Mouse (Mus musculus) ovary, postnatal 36 days (tissue): ENCODE measurements at regions not wholly inside any gene's neighbourhood (a gene's known extent, or its start where the extent isn't known, plus 50 kb on each side); places are given as distances from the start of the nearest gene placed in this dataset.

ENCODE experiments used
- DNase-seq: peaks from one replicate; pipeline ENCODE4 v3.0.0; 2022; ENCODE audit warnings: low spot score, mixed read lengths

GRCm38 (mm10) chr13:97652279-97652678, 108.2 kb downstream of the Gm10260 start:
- no peak for DNase-seq

- no peak for DNase-seq
These were observed 108.7 kb downstream of the Gm10260 start for GRCm38 (mm10) chr13:97651761-97652160.

GRCm38 (mm10) chr13:97651176-97651575, 109.3 kb downstream of the Gm10260 start:
- no peak for DNase-seq

DNA sequence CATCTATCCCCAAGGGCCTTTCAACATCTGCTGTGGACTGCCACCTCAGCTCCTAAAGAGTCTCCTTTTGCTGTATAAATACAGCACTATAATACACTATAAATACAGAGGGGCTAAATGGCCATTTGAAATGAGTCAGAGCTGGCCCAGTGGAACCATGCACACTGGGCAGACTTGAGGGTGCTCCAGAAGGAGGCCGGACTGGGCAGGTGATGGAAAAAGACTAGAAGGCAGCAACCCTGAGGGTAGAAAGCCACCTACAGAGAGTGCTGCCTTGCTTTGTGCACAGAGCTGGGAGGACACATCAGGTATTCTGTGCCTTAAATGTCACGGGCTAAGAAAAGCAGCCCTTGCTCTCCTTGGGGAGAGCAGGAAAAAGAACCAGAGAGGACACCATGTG, 110.2 kb downstream of the Gm10260 start:
- no peak for DNase-seq

DNA sequence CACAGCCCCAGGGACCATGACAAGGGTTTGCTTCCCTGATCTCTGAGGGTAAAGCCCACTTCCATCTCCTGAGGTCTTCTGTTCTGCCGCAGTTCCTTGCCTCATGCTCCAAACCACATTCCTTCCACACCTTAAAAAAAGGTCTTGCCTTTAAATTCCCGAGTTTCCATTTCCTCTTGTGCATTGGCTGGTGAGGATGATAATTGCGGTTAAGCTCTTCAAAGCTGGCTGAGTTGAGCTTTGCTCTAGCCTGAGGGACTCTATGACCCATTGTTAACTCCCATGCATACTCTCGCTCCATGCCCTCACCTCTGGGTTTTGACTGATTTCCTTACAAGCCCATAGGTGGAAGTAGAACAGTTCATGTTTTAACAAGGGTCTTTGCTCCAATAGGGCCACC, 112.9 kb downstream of the Gm10260 start:
- DNase-seq, result no peak

DNA sequence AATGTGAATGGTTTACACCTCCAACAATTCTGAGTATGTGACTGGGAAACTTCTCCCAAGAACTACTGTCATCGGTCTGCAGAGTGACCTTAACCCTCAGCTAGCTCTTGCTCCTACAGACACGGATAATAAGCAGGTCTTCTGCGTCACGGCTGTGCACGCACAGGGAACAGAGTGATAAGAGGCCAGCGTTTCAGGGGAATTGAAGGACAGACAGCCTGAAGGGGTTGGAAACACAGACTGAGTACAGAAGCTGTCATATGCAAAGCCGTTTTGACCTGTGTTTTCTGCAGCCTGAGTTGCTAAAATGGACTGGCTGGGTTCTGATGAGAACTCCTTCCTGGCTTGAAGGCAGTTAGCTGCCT, 114.4 kb downstream of the Gm10260 start:
- DNase-seq, result no peak

DNA sequence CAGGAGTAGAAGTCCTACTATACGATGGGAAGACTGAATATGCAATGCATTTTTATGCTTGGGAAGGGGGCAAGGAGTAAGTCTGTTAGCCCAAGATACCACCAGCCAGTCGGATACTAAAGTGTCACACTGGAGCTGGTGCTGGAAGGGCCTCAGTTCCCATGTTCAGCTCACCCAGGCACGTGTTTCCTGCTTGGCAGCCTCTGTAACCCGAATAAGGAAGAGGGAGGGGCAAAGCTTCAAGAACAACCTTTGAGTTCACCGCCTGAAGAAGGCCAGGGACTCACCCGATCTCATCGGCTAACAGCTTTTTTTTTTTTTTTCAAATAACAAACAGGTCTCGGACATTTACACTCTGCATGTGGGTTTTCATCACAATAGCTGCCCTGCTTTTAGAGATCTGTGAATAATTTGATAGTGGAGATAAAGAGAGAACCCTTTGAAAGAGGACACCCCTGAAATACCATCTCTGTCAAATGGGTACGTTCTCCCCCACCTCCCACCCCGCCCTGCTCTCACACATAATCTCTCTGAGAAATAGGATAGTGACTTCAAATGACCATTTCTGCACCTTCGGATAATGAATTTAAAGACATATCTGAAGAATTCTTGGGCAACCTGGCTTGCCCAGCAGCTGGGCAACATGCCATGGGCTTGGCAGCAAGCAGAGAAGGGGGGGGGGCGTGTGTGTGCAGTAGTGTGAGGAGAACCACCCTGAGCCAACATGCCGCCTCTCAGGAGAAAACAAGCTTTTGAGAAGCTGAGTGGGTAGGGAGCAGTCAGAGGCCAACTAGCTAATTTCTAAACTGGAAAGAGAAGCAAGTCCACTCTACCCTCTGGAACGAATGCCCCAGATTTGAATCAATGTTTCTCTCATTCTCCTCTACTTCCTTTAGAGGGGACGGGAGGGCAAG, 115.1 kb downstream of the Gm10260 start:
- peak; percentile 39 for DNase-seq

GRCm38 (mm10) chr13:97640236-97640635, 120.2 kb downstream of the Gm10260 start:
- DNase-seq, result no peak

DNA sequence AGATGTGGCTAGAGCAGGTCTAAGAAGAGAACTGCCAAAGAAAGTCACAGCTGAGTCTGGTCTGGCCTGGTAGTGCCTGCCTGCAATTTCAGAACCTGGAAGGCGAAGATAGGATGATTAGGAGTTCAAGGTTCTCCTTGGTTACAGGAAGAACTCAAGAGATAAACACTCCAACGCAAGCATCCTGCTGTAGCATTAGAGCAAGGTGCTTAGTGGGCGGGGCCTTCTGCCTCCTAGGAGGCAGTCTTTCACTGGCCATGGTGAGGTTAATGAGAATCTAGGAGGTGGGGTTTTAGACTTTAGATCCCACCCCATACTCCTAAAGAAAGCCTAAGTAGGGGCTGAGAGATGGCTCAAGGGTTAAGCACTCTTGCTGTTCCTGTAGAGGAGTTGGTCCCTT, 120.8 kb downstream of the Gm10260 start:
- DNase-seq, result no peak

GRCm38 (mm10) chr13:97638457-97639088, 121.9 kb downstream of the Gm10260 start:
- no peak for DNase-seq

DNA sequence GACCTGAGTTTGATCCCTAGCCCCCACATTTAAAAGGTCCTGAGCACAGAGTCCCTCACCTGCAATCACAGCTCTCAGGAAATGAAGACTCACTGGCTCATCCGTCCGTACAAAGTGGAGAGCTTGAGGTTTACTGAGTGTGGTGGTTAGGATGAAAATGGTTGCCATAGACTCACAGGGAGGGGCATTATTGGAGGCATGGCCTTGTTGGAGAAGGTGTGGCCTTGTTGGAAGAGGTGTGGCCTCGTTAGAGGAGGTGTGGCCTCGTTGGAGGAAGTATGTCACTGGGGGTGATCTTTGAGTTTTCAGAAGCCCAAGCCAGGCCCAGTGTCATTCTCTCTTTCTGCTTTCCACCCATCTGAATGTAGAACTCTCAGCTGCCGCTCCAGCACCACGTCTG, 122.9 kb downstream of the Gm10260 start:
- DNase-seq, result no peak

DNA sequence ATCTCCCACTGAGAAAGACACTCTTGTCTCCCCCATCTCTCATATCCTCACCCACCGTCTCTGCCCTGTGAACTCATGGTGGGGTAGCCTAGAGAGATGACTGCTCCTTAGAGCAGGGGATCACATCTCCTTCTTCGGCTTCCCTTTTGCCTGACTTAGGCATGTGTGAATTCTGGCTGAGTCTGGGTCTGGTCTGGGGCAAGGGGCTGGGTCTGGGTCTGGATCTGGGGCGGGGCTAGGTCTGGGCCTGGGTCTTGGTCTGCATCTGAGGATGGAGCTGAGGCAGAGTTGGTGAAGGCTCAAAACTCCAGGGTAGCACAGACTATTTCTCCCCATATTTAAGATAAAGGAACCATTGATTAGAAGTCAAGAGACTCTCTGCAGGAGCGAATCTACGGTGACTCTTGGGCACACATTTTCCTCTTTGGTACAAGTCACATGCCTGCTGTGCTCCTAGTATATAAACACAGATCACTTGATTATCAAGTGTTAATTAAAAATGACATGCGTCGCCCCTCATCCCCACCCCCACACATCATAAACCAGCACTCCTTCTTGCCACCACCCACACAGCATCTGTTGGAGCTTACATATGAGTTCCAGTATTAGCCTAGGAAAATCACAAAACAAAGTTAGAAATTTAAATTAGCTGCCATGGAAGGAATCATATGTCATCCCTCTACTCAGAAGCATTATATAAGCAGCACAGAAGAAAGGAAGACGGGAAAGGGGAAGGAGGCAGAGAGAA, 126.2 kb downstream of the Gm10260 start:
- no peak for DNase-seq

DNA sequence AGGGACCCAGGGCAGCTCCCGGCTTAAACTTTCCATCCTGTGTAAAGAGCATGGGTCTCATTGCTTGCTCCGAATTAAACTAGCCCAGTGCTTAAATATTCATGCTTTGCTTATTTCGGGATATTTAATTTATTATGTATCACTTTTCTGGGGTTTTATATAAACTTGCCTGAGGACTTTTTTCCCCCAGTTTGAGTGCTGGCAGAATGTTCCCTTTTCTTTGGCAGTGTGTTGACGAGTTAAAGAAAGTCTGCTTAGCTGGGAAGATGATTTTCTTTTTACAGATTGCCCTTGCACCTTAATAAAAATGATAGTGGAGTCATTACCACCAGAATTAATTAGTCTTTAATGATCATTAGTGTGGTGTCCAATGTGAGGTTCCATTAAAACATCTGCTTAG, 126.9 kb downstream of the Gm10260 start:
- no peak for DNase-seq

- DNase-seq, result no peak
These were observed 128.5 kb downstream of the Gm10260 start for GRCm38 (mm10) chr13:97631872-97632402.

- DNase-seq, result no peak
These were observed 129.5 kb downstream of the Gm10260 start for GRCm38 (mm10) chr13:97630921-97631320.

DNA sequence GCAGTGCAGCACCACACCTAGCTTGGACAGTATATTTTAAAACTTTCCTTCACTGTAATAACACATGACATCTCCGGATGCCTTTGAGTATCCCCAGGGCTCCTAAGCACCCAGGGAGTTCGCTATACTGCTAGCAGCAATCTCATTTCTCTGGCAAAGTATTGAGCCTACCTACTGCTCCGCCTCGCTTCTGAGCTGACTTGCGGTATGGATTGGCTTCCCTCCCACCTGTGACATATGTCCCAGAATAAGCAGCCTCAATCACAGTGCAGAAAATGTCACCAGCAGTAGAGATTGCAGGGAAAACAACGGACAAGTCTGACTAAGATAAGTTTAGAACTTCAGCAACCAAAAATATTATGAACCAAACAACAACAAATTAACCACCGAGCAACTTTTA, 131.8 kb downstream of the Gm10260 start:
- DNase-seq, result no peak

DNA sequence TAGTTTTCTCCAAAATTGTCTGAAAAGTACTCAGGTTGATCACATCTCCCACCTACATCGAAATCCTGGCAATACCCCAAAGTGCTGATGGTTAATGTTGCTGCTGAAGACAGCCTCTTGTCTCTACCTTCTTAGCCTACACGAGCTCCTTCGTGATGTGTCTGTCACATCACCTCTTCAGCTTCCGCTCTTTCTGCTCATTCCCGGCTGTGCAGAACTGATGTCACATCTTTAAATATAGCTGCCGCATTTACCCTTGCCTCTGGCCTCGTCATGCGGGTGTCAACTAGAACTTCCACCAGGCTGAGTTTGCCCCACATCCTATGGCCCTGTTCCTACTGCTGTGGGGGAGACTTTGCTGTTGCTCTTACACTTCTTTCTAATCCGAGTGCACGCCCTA, 133.2 kb downstream of the Gm10260 start:
- DNase-seq, result no peak

- DNase-seq, result no peak
These were observed 133.6 kb downstream of the Gm10260 start for GRCm38 (mm10) chr13:97626786-97627185.

- DNase-seq, result no peak
These were observed 134.3 kb downstream of the Gm10260 start for GRCm38 (mm10) chr13:97626116-97626515.

- no peak for DNase-seq
These were observed 135.0 kb downstream of the Gm10260 start for GRCm38 (mm10) chr13:97625391-97625790.

- DNase-seq, result peak; percentile 24
These were observed 142.2 kb downstream of the Gm10260 start for GRCm38 (mm10) chr13:97618190-97618586.

GRCm38 (mm10) chr13:97617511-97618189, 142.8 kb downstream of the Gm10260 start:
- DNase-seq, result peak; percentile 64
